Mouse (Mus musculus): ENCODE measurements around the gene Gm45062. TPM values are rescaled to one million over a fixed set of nuclear protein-coding genes. Genes with fewer than 3 reads are reported as not detected.

Gene Gm45062
- total and polyA plus RNA-seq, 3 experiments, result 2.7 to 4.1 (median 3.2) TPM

GRCm38 (mm10) chr6:8488249-8488648 lies 229.0 kb downstream of the Gm45062 start:
- TF ChIP-seq RAD21 (IDR thresholded peaks at IDR 0.05; ENCODE audit: low read depth, low read length) (no peak), RCOR1 (conservative IDR thresholded peaks at IDR 0.05; ENCODE audit: low read depth, low read length) (no peak), PAX5 (IDR thresholded peaks at IDR 0.05; ENCODE audit: low read length) (no peak), MAFK (IDR thresholded peaks at IDR 0.05; ENCODE audit: insufficient replicate concordance, low read length) (no peak), TCF12 (IDR thresholded peaks at IDR 0.05; ENCODE audit: low read depth, low read length) (no peak), GABPA (IDR thresholded peaks at IDR 0.05; ENCODE audit: insufficient replicate concordance, low read depth, low read length) (no peak), EP300 (IDR thresholded peaks at IDR 0.05; ENCODE audit: low read length) (no peak), CHD2 (IDR thresholded peaks at IDR 0.05; ENCODE audit: low read length) (no peak), MAX (IDR thresholded peaks at IDR 0.05; ENCODE audit: low read length) (no peak), POLR2AphosphoS2 (IDR thresholded peaks at IDR 0.05; ENCODE audit: low read depth, low read length) (no peak), MAZ (IDR thresholded peaks at IDR 0.05; ENCODE audit: low read depth, low read length) (no peak), ZKSCAN1 (IDR thresholded peaks at IDR 0.05; ENCODE audit: borderline replicate concordance, low read depth, low read length) (no peak), USF1 (IDR thresholded peaks at IDR 0.05; ENCODE audit: low read depth, low read length) (no peak), KAT2A (IDR thresholded peaks at IDR 0.05; ENCODE audit: insufficient replicate concordance, low read length) (no peak), MEF2A (IDR thresholded peaks at IDR 0.05; ENCODE audit: borderline replicate concordance, low read depth, low read length) (no peak), ZC3H11A (IDR thresholded peaks at IDR 0.05; ENCODE audit: low read depth, low read length) (no peak), USF2 (conservative IDR thresholded peaks at IDR 0.05; ENCODE audit: low read depth, low read length) (no peak)
- H3K4me1 ChIP-seq (ENCODE audit: control insufficient read depth in 1 of 2, insufficient read depth in 2 of 2), result peaks cover 10 to 59% of the 10 kb centered on the region in 2 experiments
- no peaks in the 10 kb centered on the region for H3K27me3 ChIP-seq (replicated peaks)
- no peak for DNase-seq (ENCODE audit: extremely low read depth)
- no peak overlapping the region for H3K27ac ChIP-seq (ENCODE audit: insufficient read depth, low read depth)
- H3K9me3 ChIP-seq (replicated peaks; ENCODE audit: low read length), result no peaks in the 10 kb centered on the region
- no peaks in the 10 kb centered on the region for H3K79me2 ChIP-seq (replicated peaks; ENCODE audit: control insufficient read depth, extremely low read depth, insufficient read depth, poor library complexity, severe bottlenecking)
- H3K4me2 ChIP-seq (ENCODE audit: insufficient read depth, low read depth, poor library complexity, severe bottlenecking), result no peak overlapping the region
- no peak overlapping the region for H3K9ac ChIP-seq (ENCODE audit: insufficient read depth, low read depth)
- no peaks in the 10 kb centered on the region for H3K36me3 ChIP-seq (replicated peaks in 1 of 2; ENCODE audit: control insufficient read depth in 1 of 2, insufficient read depth in 1 of 2, low read length in 1 of 2)
- H3K4me3 ChIP-seq (replicated peaks in 1 of 3; ENCODE audit: low read depth in 2 of 3, low read length in 2 of 3, poor library complexity in 1 of 3), result no peak overlapping the region
- in situ Hi-C loops (cut with MboI; ENCODE audit: low pct_ligation_motif_present, low pct_unique_long_range_greater_than_20kb, low sequenced_read_pairs), result no loop called here
- dilution Hi-C loops (cut with MboI; ENCODE audit: extremely low pct_ligation_motif_present, extremely low pct_unique_long_range_greater_than_20kb, low sequenced_read_pairs), result no loop called here

GRCm38 (mm10) chr6:8489266-8489665 lies 230.0 kb downstream of the Gm45062 start:
- H3K79me2 ChIP-seq (replicated peaks; ENCODE audit: control insufficient read depth, extremely low read depth, insufficient read depth, poor library complexity, severe bottlenecking), result no peaks in the 10 kb centered on the region
- no peak overlapping the region for H3K9ac ChIP-seq (ENCODE audit: insufficient read depth, low read depth)
- H3K27me3 ChIP-seq (replicated peaks), result no peaks in the 10 kb centered on the region
- peaks cover 10 to 56% of the 10 kb centered on the region in 2 experiments for H3K4me1 ChIP-seq (ENCODE audit: control insufficient read depth in 1 of 2, insufficient read depth in 2 of 2)
- no peaks in the 10 kb centered on the region for H3K36me3 ChIP-seq (replicated peaks in 1 of 2; ENCODE audit: control insufficient read depth in 1 of 2, insufficient read depth in 1 of 2, low read length in 1 of 2)
- H3K27ac ChIP-seq (ENCODE audit: insufficient read depth, low read depth), result no peak overlapping the region
- DNase-seq (ENCODE audit: extremely low read depth), result no peak
- TF ChIP-seq NELFE (IDR thresholded peaks at IDR 0.05; ENCODE audit: low read depth, low read length) (no peak), KAT2A (IDR thresholded peaks at IDR 0.05; ENCODE audit: insufficient replicate concordance, low read length) (no peak), IRF4 (IDR thresholded peaks at IDR 0.05; ENCODE audit: low read depth, low read length) (no peak), ETS1 (conservative IDR thresholded peaks at IDR 0.05; ENCODE audit: low read depth, low read length) (no peak), POLR2AphosphoS2 (IDR thresholded peaks at IDR 0.05; ENCODE audit: low read depth, low read length) (no peak), MAFK (IDR thresholded peaks at IDR 0.05; ENCODE audit: insufficient replicate concordance, low read length) (no peak)
- dilution Hi-C loops (cut with MboI; ENCODE audit: extremely low pct_ligation_motif_present, extremely low pct_unique_long_range_greater_than_20kb, low sequenced_read_pairs) (no loop called here), in situ Hi-C loops (cut with MboI; ENCODE audit: low pct_ligation_motif_present, low pct_unique_long_range_greater_than_20kb, low sequenced_read_pairs) (no loop called here)
- no peak overlapping the region for H3K4me3 ChIP-seq (replicated peaks in 1 of 3; ENCODE audit: low read depth in 2 of 3, low read length in 2 of 3, poor library complexity in 1 of 3)
- no peaks in the 10 kb centered on the region for H3K9me3 ChIP-seq (replicated peaks; ENCODE audit: low read length)
- H3K4me2 ChIP-seq (ENCODE audit: insufficient read depth, low read depth, poor library complexity, severe bottlenecking), result no peak overlapping the region
